Mouse (Mus musculus): ENCODE measurements around the gene Taf12. TPM values are rescaled to one million over a fixed set of nuclear protein-coding genes. Genes with fewer than 3 reads are reported as not detected.

The Taf12 gene
- polyA plus RNA-seq, 1 experiment from 2014 or later, result 43.8 TPM

- peaks cover 15% of the 10 kb centered on the region for H3K36me3 ChIP-seq (ENCODE audit: control insufficient read depth, insufficient read depth)
- H3K4me3 ChIP-seq (replicated peaks; ENCODE audit: low read length), result peak overlapping the region; percentile 69
- peak; percentile 95 for ATAC-seq
- H3K27me3 ChIP-seq (replicated peaks; ENCODE audit: control insufficient read depth, insufficient read depth, low read length), result no peaks in the 10 kb centered on the region
- peak overlapping the region; percentile 91 for H3K27ac ChIP-seq (ENCODE audit: low read length)
- H3K9ac ChIP-seq (replicated peaks; ENCODE audit: low read depth, low read length), result peak overlapping the region; percentile 82
- H3K4me2 ChIP-seq (ENCODE audit: low read length), result peak overlapping the region; percentile 83
- H3K9me3 ChIP-seq (ENCODE audit: control insufficient read depth, low read length), result no peaks in the 10 kb centered on the region
- peaks cover 11% of the 10 kb centered on the region for H3K4me1 ChIP-seq (replicated peaks; ENCODE audit: control insufficient read depth, insufficient read depth, low read length)
- under 1% methylated on average over 41 of the region's 41 CpGs for WGBS
These were observed 34.4 kb downstream of the Taf12 start for GRCm38 (mm10) chr4:132308437-132309139.

GRCm38 (mm10) chr4:132309140-132309848 lies 35.1 kb downstream of the Taf12 start:
- H3K4me2 ChIP-seq (ENCODE audit: low read length), result peak overlapping the region; percentile 83
- WGBS, result 1% methylated on average over 15 of the region's 15 CpGs
- H3K4me3 ChIP-seq (replicated peaks; ENCODE audit: low read length), result peak overlapping the region; percentile 69
- peak overlapping the region; percentile 82 for H3K9ac ChIP-seq (replicated peaks; ENCODE audit: low read depth, low read length)
- peak overlapping the region; percentile 91 for H3K27ac ChIP-seq (ENCODE audit: low read length)
- H3K27me3 ChIP-seq (replicated peaks; ENCODE audit: control insufficient read depth, insufficient read depth, low read length), result no peaks in the 10 kb centered on the region
- no peaks in the 10 kb centered on the region for H3K9me3 ChIP-seq (ENCODE audit: control insufficient read depth, low read length)
- peaks cover 11% of the 10 kb centered on the region for H3K4me1 ChIP-seq (replicated peaks; ENCODE audit: control insufficient read depth, insufficient read depth, low read length)
- peaks cover 21% of the 10 kb centered on the region for H3K36me3 ChIP-seq (ENCODE audit: control insufficient read depth, insufficient read depth)
- 0 out of 2 replicates have a peak, but pooled peaks have one; percentile 11 for ATAC-seq

GRCm38 (mm10) chr4:132309849-132310472 lies 35.8 kb downstream of the Taf12 start:
- Histone ChIP-seq H3K27ac (ENCODE audit: low read length) (peak overlapping the region; percentile 91), H3K27me3 (replicated peaks; ENCODE audit: control insufficient read depth, insufficient read depth, low read length) (no peaks in the 10 kb centered on the region), H3K4me2 (ENCODE audit: low read length) (peak overlapping the region; percentile 83), H3K9ac (replicated peaks; ENCODE audit: low read depth, low read length) (peak overlapping the region; percentile 82), H3K9me3 (ENCODE audit: control insufficient read depth, low read length) (no peaks in the 10 kb centered on the region), H3K4me3 (replicated peaks; ENCODE audit: low read length) (peak overlapping the region; percentile 69), H3K36me3 (ENCODE audit: control insufficient read depth, insufficient read depth) (peaks cover 21% of the 10 kb centered on the region), H3K4me1 (replicated peaks; ENCODE audit: control insufficient read depth, insufficient read depth, low read length) (peaks cover 11% of the 10 kb centered on the region)
- no peak for ATAC-seq
- 27% methylated on average over 10 of the region's 10 CpGs for WGBS

- H3K36me3 ChIP-seq (ENCODE audit: control insufficient read depth, insufficient read depth), result peaks cover 25% of the 10 kb centered on the region
- no peak for ATAC-seq
- 25% methylated on average over 1 of the region's 1 CpGs for WGBS
These were observed 37.0 kb downstream of the Taf12 start for GRCm38 (mm10) chr4:132311209-132311608.

DNA sequence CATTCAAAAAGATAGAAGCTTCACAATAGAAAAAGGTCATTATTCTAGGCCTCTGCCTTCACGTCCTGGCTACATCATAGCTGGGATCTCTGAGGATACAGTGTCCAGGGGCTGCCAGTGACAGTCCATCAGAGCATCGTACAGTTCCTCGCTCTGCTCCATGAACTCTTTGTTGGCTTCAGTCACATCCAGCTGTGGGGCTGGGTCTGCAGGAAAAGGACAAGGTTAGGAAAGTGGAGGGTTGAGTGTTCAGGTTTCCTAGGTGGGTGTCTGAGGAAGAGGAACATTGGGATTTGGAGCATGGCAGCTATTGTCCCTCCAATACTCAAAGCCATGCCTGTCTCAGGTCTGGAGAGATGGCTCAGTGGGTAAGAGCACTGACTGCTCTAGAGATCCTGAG lies 37.6 kb downstream of the Taf12 start:
- H3K9me3 ChIP-seq (ENCODE audit: control insufficient read depth, low read length), result no peaks in the 10 kb centered on the region
- no peaks in the 10 kb centered on the region for H3K27me3 ChIP-seq (replicated peaks; ENCODE audit: control insufficient read depth, insufficient read depth, low read length)
- no peak overlapping the region for H3K4me3 ChIP-seq (replicated peaks; ENCODE audit: low read length)
- no peak overlapping the region for H3K27ac ChIP-seq (ENCODE audit: low read length)
- H3K36me3 ChIP-seq (ENCODE audit: control insufficient read depth, insufficient read depth), result peaks cover 27% of the 10 kb centered on the region
- no peak overlapping the region for H3K4me2 ChIP-seq (ENCODE audit: low read length)
- WGBS, result 48% methylated on average over 3 of the region's 3 CpGs
- no peak overlapping the region for H3K9ac ChIP-seq (replicated peaks; ENCODE audit: low read depth, low read length)
- H3K4me1 ChIP-seq (replicated peaks; ENCODE audit: control insufficient read depth, insufficient read depth, low read length), result peaks cover 11% of the 10 kb centered on the region
- no peak for ATAC-seq

More at GRCm38 (mm10) chr4:132311209-132311608, 37.0 kb downstream of the Taf12 start:
- Histone ChIP-seq H3K4me2 (ENCODE audit: low read length) (no peak overlapping the region), H3K9me3 (ENCODE audit: control insufficient read depth, low read length) (no peaks in the 10 kb centered on the region), H3K4me1 (replicated peaks; ENCODE audit: control insufficient read depth, insufficient read depth, low read length) (peaks cover 11% of the 10 kb centered on the region), H3K9ac (replicated peaks; ENCODE audit: low read depth, low read length) (no peak overlapping the region), H3K27me3 (replicated peaks; ENCODE audit: control insufficient read depth, insufficient read depth, low read length) (no peaks in the 10 kb centered on the region), H3K27ac (ENCODE audit: low read length) (no peak overlapping the region), H3K4me3 (replicated peaks; ENCODE audit: low read length) (no peak overlapping the region)

DNA sequence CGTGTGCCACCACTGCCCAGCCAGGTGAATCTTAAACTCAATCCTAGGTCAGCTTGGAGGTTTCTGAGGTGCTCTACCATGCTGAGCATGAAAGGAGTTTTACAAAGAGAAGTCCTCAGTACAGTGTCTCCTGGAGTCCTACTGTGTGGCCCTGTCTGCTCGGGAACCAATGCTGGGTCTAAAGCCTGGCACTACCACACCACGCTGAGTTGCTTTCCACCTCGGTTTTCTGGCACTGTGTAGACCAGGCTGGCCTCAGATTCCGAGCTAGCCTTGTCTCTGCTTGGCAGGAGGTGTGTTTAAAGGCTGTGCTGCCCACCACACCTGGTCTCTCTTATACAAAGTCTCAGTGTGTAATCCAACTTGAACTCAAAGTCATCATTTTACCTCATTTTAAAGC lies 38.5 kb downstream of the Taf12 start:
- Histone ChIP-seq H3K4me1 (replicated peaks; ENCODE audit: control insufficient read depth, insufficient read depth, low read length) (peaks cover 11% of the 10 kb centered on the region), H3K4me2 (ENCODE audit: low read length) (no peak overlapping the region), H3K4me3 (replicated peaks; ENCODE audit: low read length) (no peak overlapping the region), H3K36me3 (ENCODE audit: control insufficient read depth, insufficient read depth) (peaks cover 29% of the 10 kb centered on the region), H3K9me3 (ENCODE audit: control insufficient read depth, low read length) (no peaks in the 10 kb centered on the region), H3K27me3 (replicated peaks; ENCODE audit: control insufficient read depth, insufficient read depth, low read length) (no peaks in the 10 kb centered on the region), H3K9ac (replicated peaks; ENCODE audit: low read depth, low read length) (no peak overlapping the region), H3K27ac (ENCODE audit: low read length) (no peak overlapping the region)
- no peak for ATAC-seq
- 89% methylated on average over 5 of the region's 5 CpGs for WGBS

GRCm38 (mm10) chr4:132315711-132316110 lies 41.5 kb downstream of the Taf12 start:
- H3K4me1 ChIP-seq (replicated peaks; ENCODE audit: control insufficient read depth, insufficient read depth, low read length), result no peaks in the 10 kb centered on the region
- 86% methylated on average over 8 of the region's 8 CpGs for WGBS
- no peak for ATAC-seq
- H3K9me3 ChIP-seq (ENCODE audit: control insufficient read depth, low read length), result no peaks in the 10 kb centered on the region
- H3K4me3 ChIP-seq (replicated peaks; ENCODE audit: low read length), result no peak overlapping the region
- no peak overlapping the region for H3K27ac ChIP-seq (ENCODE audit: low read length)
- H3K36me3 ChIP-seq (ENCODE audit: control insufficient read depth, insufficient read depth), result peaks cover 30% of the 10 kb centered on the region
- H3K27me3 ChIP-seq (replicated peaks; ENCODE audit: control insufficient read depth, insufficient read depth, low read length), result no peaks in the 10 kb centered on the region
- H3K4me2 ChIP-seq (ENCODE audit: low read length), result no peak overlapping the region
- H3K9ac ChIP-seq (replicated peaks; ENCODE audit: low read depth, low read length), result no peak overlapping the region

- ATAC-seq, result no peak
- no peaks in the 10 kb centered on the region for H3K27me3 ChIP-seq (replicated peaks; ENCODE audit: control insufficient read depth, insufficient read depth, low read length)
- peaks cover 12% of the 10 kb centered on the region for H3K4me1 ChIP-seq (replicated peaks; ENCODE audit: control insufficient read depth, insufficient read depth, low read length)
- H3K4me3 ChIP-seq (replicated peaks; ENCODE audit: low read length), result no peak overlapping the region
- no peak overlapping the region for H3K9ac ChIP-seq (replicated peaks; ENCODE audit: low read depth, low read length)
- no peaks in the 10 kb centered on the region for H3K9me3 ChIP-seq (ENCODE audit: control insufficient read depth, low read length)
- H3K27ac ChIP-seq (ENCODE audit: low read length), result no peak overlapping the region
- no peak overlapping the region for H3K4me2 ChIP-seq (ENCODE audit: low read length)
- H3K36me3 ChIP-seq (ENCODE audit: control insufficient read depth, insufficient read depth), result peaks cover 15% of the 10 kb centered on the region
- WGBS, result 77% methylated on average over 5 of the region's 5 CpGs
These were observed 52.3 kb downstream of the Taf12 start for GRCm38 (mm10) chr4:132326481-132326880.

GRCm38 (mm10) chr4:132328391-132328982 lies 54.3 kb downstream of the Taf12 start:
- Histone ChIP-seq H3K27me3 (replicated peaks; ENCODE audit: control insufficient read depth, insufficient read depth, low read length) (no peaks in the 10 kb centered on the region), H3K36me3 (ENCODE audit: control insufficient read depth, insufficient read depth) (peaks cover 14% of the 10 kb centered on the region), H3K9ac (replicated peaks; ENCODE audit: low read depth, low read length) (peak overlapping the region; percentile 90), H3K4me2 (ENCODE audit: low read length) (peak overlapping the region; percentile 79), H3K27ac (ENCODE audit: low read length) (no peak overlapping the region), H3K4me3 (replicated peaks; ENCODE audit: low read length) (peak overlapping the region; percentile 81), H3K4me1 (replicated peaks; ENCODE audit: control insufficient read depth, insufficient read depth, low read length) (peaks cover 12% of the 10 kb centered on the region), H3K9me3 (ENCODE audit: control insufficient read depth, low read length) (no peaks in the 10 kb centered on the region)
- 42% methylated on average over 14 of the region's 14 CpGs for WGBS
- ATAC-seq, result no peak

All from forebrain, embryonic 16.5 days (tissue).